Mouse (Mus musculus): ENCODE measurements around the gene Tpcn1. TPM values are rescaled to one million over a fixed set of nuclear protein-coding genes. Genes with fewer than 3 reads are reported as not detected.

Tpcn1 gene
- total RNA-seq, 2 experiments from 2014 or later: 67.1 to 71.2 TPM

Other genes with a start within 250 kb of the Tpcn1 start
- not detected for gene Lhx5, start 157.0 kb downstream of the Tpcn1 start, total RNA-seq (2021)
- gene Sdsl, start 115.9 kb downstream of the Tpcn1 start, total RNA-seq (2021): 1 to 10 TPM in 1 of 2 experiments, under 1 TPM in 1; 0.26 to 1.2 TPM
- not detected for gene Sds, start 112.1 kb downstream of the Tpcn1 start, total RNA-seq (2021)
- 10 to 100 TPM; 36.7 to 38.0 TPM for gene Plbd2, start 85.0 kb downstream of the Tpcn1 start, total RNA-seq (2021)
- gene Slc8b1, start 77.5 kb downstream of the Tpcn1 start, total RNA-seq (2021): 10 to 100 TPM; 15.1 to 20.0 TPM
- gene Iqcd, start 343 bp upstream of the Tpcn1 start, total RNA-seq (2021): under 1 TPM; 0.40 to 0.50 TPM
- 1 to 10 TPM; 4.7 to 6.2 TPM for gene Rita1, start 23.9 kb upstream of the Tpcn1 start, total RNA-seq (2021)
- gene Ddx54, start 24.1 kb upstream of the Tpcn1 start, total RNA-seq (2021): 10 to 100 TPM; 22.4 to 23.9 TPM
- not detected for gene Cfap73, start 45.6 kb upstream of the Tpcn1 start, total RNA-seq (2021)
- under 1 TPM in 1 of 2 experiments, not detected in 1; 0.23 TPM for gene Rasal1, start 60.1 kb upstream of the Tpcn1 start, total RNA-seq (2021)
- gene Dtx1, start 123.3 kb upstream of the Tpcn1 start, total RNA-seq (2021): 1 to 10 TPM; 1.2 to 1.4 TPM
- under 1 TPM in 1 of 2 experiments, not detected in 1; 0.09 TPM for gene Oas2, start 161.2 kb upstream of the Tpcn1 start, total RNA-seq (2021)
- gene Oas3, start 189.0 kb upstream of the Tpcn1 start, total RNA-seq (2021): not detected
- gene Oas1e, start 206.9 kb upstream of the Tpcn1 start, total RNA-seq (2021): not detected
- under 1 TPM; 0.14 to 0.43 TPM for gene Oas1c, start 223.8 kb upstream of the Tpcn1 start, total RNA-seq (2021)